Mouse (Mus musculus): ENCODE measurements around the gene Creb3l2. TPM values are rescaled to one million over a fixed set of nuclear protein-coding genes. Genes with fewer than 3 reads are reported as not detected.

Creb3l2 gene
- total RNA-seq, 1 experiment from 2014 or later: 95.9 TPM

Other genes with a start within 250 kb of the Creb3l2 start
- 2.0 and 2.8 TPM in 2 replicates for gene Dgki, start 142.0 kb downstream of the Creb3l2 start, total RNA-seq (2021)
- 647 and 908 TPM in 2 replicates for gene Akr1d1, start 88.0 kb upstream of the Creb3l2 start, total RNA-seq (2021)